Mouse (Mus musculus): ENCODE data around the gene Gm28035.

GRCm38 (mm10) chr2:30255631-30256395, 15.4 kb downstream of the Gm28035 start:
- no peak for TF ChIP-seq POLR2A (IDR thresholded peaks at IDR 0.05; ENCODE audit: borderline replicate concordance, insufficient read depth, low read length)
- no peak for TF ChIP-seq CTCF (IDR thresholded peaks at IDR 0.05; ENCODE audit: borderline replicate concordance, insufficient read depth, low read depth, low read length)
